Mouse (Mus musculus) ES-Bruce4 (cell line): ENCODE data around the gene Gm49361. TPM values are rescaled to one million over a fixed set of nuclear protein-coding genes. Genes with fewer than 3 reads are reported as not detected.

ENCODE experiments used
- H3K27ac ChIP-seq: 2 replicates; pipeline ENCODE4 v1.5.1; 2012; ENCODE audit warnings: low read length, inconsistent platforms; ENCODE audit not compliant: insufficient read depth
- H3K27me3 ChIP-seq: 2 replicates; pipeline ENCODE4 v1.6.1; 2012; ENCODE audit warnings: mild to moderate bottlenecking, low read length, inconsistent platforms; ENCODE audit not compliant: control insufficient read depth, poor library complexity, insufficient read depth, severe bottlenecking
- H3K36me3 ChIP-seq: 2 replicates; pipeline ENCODE4 v1.6.1; 2012; ENCODE audit warnings: inconsistent platforms, mild to moderate bottlenecking, low read length, moderate library complexity; ENCODE audit not compliant: control insufficient read depth, poor library complexity, insufficient read depth, severe bottlenecking
- H3K4me1 ChIP-seq: one replicate; pipeline ENCODE4 v1.8.1; 2011; ENCODE audit warnings: low read length; ENCODE audit not compliant: control insufficient read depth, insufficient read depth
- H3K4me3 ChIP-seq: 2 replicates; pipeline ENCODE4 v1.5.1; 2011; ENCODE audit warnings: low read depth, mild to moderate bottlenecking, low read length
- H3K9ac ChIP-seq: 2 replicates; pipeline ENCODE4 v1.6.1; 2012; ENCODE audit warnings: low read depth, mild to moderate bottlenecking, inconsistent platforms; ENCODE audit not compliant: poor library complexity, severe bottlenecking
- H3K9me3 ChIP-seq: replicated peaks from 2 replicates; pipeline ENCODE4 v1.6.1; 2012; ENCODE audit warnings: mild to moderate bottlenecking, low read length, inconsistent platforms; ENCODE audit not compliant: control insufficient read depth, poor library complexity, insufficient read depth, severe bottlenecking
- CTCF ChIP-seq: IDR thresholded peaks from one replicate; pipeline ENCODE4 v1.8.1; 2011; ENCODE audit warnings: low read depth, low read length
- EP300 ChIP-seq: IDR thresholded peaks from 2 replicates; pipeline ENCODE4 v1.6.1; 2011; ENCODE audit warnings: low read depth, low read length; ENCODE audit not compliant: insufficient read depth
- POLR2A ChIP-seq: IDR thresholded peaks from one replicate; pipeline ENCODE4 v1.8.1; 2011; ENCODE audit warnings: low read length; ENCODE audit not compliant: insufficient read depth
- polyA plus RNA-seq: library from polyadenylated mRNA; stranded (reverse); fragments of >200 nt; gene quantifications from 2 replicates; pipeline ENCODE4 v1.2.4, GENCODE M21; 2011; ENCODE audit warnings: low read depth; ENCODE audit not compliant: missing spikeins, insufficient read depth, insufficient read length

Gm49361 gene
- not detected in 2 replicates for polyA plus RNA-seq

DNA sequence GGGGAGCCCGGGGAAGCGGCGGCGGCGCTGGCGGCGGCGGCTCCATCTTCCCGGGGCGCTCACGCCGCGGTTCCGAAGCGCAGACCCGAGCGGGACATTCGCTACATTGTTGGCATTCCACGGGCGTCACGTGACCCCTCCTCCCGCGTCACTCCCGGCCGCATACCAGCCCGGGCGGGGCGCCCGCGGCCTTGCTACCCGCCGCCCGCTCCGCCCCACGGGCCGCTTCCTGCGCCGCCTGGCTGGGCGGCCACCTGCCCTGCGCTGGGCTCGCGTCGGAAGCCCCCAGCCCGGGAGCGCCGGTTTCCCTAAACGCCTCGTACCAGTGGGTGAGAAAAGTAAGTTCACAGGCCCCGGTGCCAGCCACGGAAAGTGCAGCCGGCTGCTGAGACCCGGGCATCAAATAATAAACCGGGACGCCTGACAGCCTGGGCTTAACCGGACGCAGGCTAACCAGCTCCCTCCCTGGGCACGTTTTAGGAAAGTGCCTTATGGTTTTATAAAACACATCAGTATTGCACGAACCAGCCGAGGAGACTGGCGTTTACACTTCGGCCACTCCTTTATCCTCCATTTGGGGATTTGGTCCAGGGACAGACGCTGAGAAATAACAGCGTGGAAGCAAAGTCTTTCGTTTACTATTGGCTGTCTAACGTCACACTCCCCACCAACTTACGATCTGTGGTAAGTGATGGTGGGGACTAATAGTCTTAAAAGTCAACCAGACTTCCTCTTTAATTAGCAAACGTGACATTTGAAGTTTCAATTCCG, at the start of gene Gm49361:
Gene Gm49361 (minus strand): TSS at position 103 of the 771 bp plus-strand sequence.
- TF ChIP-seq POLR2A = no peak
- TF ChIP-seq EP300 = no peak
- TF ChIP-seq CTCF = no peak
- H3K9me3 ChIP-seq = no peaks in the 10 kb centered on the region
- peaks cover 16% of the 10 kb centered on the region for H3K27me3 ChIP-seq
- peak within 1 kb of the TSS; percentile 97 for H3K9ac ChIP-seq
- peak within 1 kb of the TSS; percentile 74 for H3K4me3 ChIP-seq
- H3K36me3 ChIP-seq = no peaks in the 10 kb centered on the region
- H3K27ac ChIP-seq = no peak within 1 kb of the TSS
- no peaks in the 10 kb centered on the region for H3K4me1 ChIP-seq

DNA sequence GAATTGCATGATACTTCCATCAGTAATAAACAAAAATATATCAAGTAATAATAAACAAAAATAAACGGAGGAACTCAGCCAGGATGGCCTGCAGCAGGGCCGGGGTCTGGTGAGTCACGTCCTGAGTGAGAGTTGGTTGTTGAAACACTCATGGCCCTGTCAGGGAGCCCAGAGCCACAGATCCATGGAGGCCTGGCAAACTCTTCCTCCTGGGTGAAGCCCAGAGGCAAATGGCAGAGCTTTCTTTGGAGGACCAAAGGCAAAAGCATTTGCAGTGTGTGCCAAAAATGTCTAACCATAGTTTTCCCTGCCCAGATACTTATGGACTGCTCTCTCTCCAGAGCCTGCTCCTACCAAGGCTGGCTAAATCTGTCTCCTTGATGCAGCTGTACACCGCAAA, 45.3 kb upstream of the Gm49361 start:
- H3K4me1 ChIP-seq = no peaks in the 10 kb centered on the region
- TF ChIP-seq EP300 (no peak), CTCF (no peak), POLR2A (no peak)

DNA sequence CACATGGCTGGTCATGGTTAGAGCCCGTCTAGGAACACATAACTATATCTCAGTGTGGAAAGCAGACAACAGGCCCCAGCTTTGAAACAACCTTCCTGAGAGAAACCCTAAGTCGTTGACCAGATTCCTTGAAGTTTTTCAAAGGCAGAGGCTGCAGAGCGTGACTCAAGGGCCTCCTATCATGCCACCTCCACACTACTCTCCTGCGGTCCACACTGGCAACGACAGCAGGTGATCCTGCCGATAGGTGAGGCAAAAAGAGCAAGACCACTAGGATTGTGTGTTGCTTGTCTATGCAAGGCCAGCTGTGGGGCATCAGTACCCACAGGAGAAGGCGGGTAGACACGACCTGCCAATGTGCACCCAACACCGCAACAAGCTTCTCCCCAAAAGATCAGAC, 43.9 kb upstream of the Gm49361 start:
- Histone ChIP-seq H3K36me3 (no peaks in the 10 kb centered on the region), H3K27ac (no peak overlapping the region), H3K4me1 (no peaks in the 10 kb centered on the region), H3K9me3 (no peaks in the 10 kb centered on the region), H3K9ac (no peak overlapping the region), H3K4me3 (no peak overlapping the region), H3K27me3 (no peaks in the 10 kb centered on the region)
- TF ChIP-seq POLR2A (no peak), EP300 (no peak), CTCF (no peak)

More for the DNA sequence above, 45.3 kb upstream of the Gm49361 start:
- H3K9me3 ChIP-seq = no peaks in the 10 kb centered on the region
- no peak overlapping the region for H3K4me3 ChIP-seq
- H3K27ac ChIP-seq = no peak overlapping the region
- no peaks in the 10 kb centered on the region for H3K36me3 ChIP-seq
- no peak overlapping the region for H3K9ac ChIP-seq
- no peaks in the 10 kb centered on the region for H3K27me3 ChIP-seq

DNA sequence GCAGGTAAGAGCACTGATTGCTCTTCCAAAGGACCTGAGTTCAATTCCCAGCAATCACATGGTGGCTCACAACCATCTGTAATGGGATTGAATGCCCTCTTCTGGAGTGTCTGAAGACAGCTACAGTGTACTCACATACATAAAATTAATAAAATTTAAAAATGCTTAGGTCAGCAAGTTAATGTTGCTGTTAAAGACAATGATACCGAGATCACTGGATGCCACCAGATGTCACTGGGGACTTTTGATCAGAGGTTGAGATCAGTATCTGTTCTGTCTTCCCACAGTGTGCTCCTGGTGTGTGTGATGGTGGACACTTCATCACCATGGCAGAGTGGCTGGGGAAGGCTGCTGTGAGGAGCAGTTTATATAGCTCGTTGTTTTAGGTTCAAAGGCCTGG, 43.4 kb upstream of the Gm49361 start:
- no peaks in the 10 kb centered on the region for H3K9me3 ChIP-seq
- no peak overlapping the region for H3K27ac ChIP-seq
- TF ChIP-seq CTCF (no peak), POLR2A (no peak), EP300 (no peak)
- H3K27me3 ChIP-seq = no peaks in the 10 kb centered on the region
- no peak overlapping the region for H3K4me3 ChIP-seq
- no peaks in the 10 kb centered on the region for H3K4me1 ChIP-seq
- no peak overlapping the region for H3K9ac ChIP-seq
- H3K36me3 ChIP-seq = no peaks in the 10 kb centered on the region

DNA sequence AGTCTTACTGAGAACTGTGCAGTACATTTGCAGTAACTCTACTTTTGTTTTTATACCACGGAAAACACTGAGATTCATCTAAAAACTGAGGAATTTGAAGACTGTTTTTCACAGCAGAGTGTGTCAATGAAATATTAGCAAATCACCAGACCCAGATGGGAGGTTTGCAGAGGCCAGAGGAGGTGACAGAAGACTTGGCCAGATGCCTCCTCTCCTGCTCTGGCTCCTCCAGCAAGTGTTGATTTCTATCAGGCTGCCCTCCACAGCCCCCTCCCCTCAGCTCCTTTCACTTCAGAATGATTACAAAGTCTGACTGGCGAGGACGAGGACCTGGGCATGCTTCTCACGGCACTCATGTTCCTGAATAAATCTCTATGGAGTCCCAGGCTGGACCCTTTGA, 41.5 kb upstream of the Gm49361 start:
- TF ChIP-seq POLR2A (no peak), CTCF (no peak), EP300 (no peak)
- Histone ChIP-seq H3K4me3 (no peak overlapping the region), H3K9me3 (no peaks in the 10 kb centered on the region), H3K4me1 (no peaks in the 10 kb centered on the region), H3K27ac (no peak overlapping the region), H3K9ac (no peak overlapping the region), H3K27me3 (no peaks in the 10 kb centered on the region), H3K36me3 (no peaks in the 10 kb centered on the region)

DNA sequence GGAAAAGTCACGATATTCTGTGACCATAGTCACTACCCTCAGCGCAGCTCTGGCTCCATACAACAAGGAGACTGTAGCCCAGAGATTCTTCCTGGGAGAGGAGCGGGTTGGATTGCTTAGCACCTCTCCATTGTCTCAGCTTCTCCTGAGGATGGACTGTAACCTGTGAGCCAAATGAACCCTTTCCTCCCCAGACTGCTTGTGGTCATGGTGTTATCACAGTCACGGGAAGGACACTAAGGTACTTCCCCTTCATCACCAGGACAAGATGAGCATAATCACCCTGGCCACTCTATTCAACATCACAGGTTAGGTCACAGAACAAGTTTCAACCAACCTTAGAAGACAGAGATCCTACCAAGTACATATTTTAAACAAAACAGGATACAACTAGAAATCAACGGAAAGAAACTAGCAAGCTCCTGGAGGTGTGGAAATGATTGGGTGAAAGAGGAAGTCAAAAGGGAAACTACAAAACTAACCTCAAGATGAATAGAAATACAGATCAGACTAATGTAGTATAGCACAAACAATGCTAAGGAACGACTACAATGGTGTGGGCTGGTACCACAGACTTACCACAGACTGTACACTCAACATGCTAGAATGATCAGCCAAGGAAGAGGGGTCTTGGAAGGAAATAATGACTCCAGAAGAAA, 26.4 kb upstream of the Gm49361 start:
- TF ChIP-seq POLR2A (no peak), CTCF (no peak), EP300 (no peak)
- no peak overlapping the region for H3K9ac ChIP-seq
- H3K27me3 ChIP-seq = no peaks in the 10 kb centered on the region
- no peaks in the 10 kb centered on the region for H3K36me3 ChIP-seq
- H3K27ac ChIP-seq = no peak overlapping the region
- no peaks in the 10 kb centered on the region for H3K9me3 ChIP-seq
- H3K4me1 ChIP-seq = no peaks in the 10 kb centered on the region
- H3K4me3 ChIP-seq = no peak overlapping the region
